Mouse (Mus musculus) G1E (cell line): ENCODE data around the gene Ifitm10. TPM values are rescaled to one million over a fixed set of nuclear protein-coding genes. Genes with fewer than 3 reads are reported as not detected.

Experiments
- ATAC-seq: 2 replicates; pipeline ENCODE4 v1.8.0; 2016; ENCODE audit warnings: mild to moderate bottlenecking; ENCODE audit not compliant: insufficient number of reproducible peaks, poor library complexity, low FRiP score, severe bottlenecking; ENCODE audit errors: extremely low read depth
- DNase-seq: peaks from one replicate; pipeline ENCODE4 v3.0.0; 2012; ENCODE audit warnings: low spot score
- H3K27me3 ChIP-seq: 2 replicates; pipeline ENCODE4 v1.6.1; 2012; ENCODE audit warnings: mild to moderate bottlenecking, low read length, inconsistent platforms; ENCODE audit not compliant: insufficient read depth
- H3K36me3 ChIP-seq: replicated peaks from 2 replicates; pipeline ENCODE3; 2012; ENCODE audit warnings: mild to moderate bottlenecking, inconsistent platforms
- H3K4me1 ChIP-seq: 2 replicates; pipeline ENCODE4 v1.6.1; 2012; ENCODE audit warnings: low read depth, low read length, inconsistent platforms, mixed read lengths; ENCODE audit not compliant: insufficient read depth
- H3K4me3 ChIP-seq: 2 replicates; pipeline ENCODE4 v1.5.1; 2012; ENCODE audit warnings: low read depth, mild to moderate bottlenecking, inconsistent platforms, low read length, moderate library complexity, mixed read lengths
- H3K9me3 ChIP-seq: replicated peaks from 2 replicates; pipeline ENCODE4 v1.6.1; 2012; ENCODE audit warnings: inconsistent platforms
- CTCF ChIP-seq: IDR thresholded peaks from 2 replicates; pipeline ENCODE4 v1.5.1; 2012; ENCODE audit warnings: low read depth, low read length, inconsistent platforms, mixed read lengths
- GATA1 ChIP-seq: IDR thresholded peaks from 2 replicates; pipeline ENCODE4 v1.6.1; 2012; ENCODE audit warnings: borderline replicate concordance, low read length, inconsistent platforms, mixed read lengths
- GATA2 ChIP-seq: IDR thresholded peaks from 2 replicates; pipeline ENCODE4 v1.6.1; 2012; ENCODE audit warnings: low read depth, low read length, inconsistent platforms, borderline replicate concordance
- POLR2AphosphoS5 ChIP-seq: IDR thresholded peaks from 2 replicates; pipeline ENCODE4 v1.6.1; 2012; ENCODE audit warnings: low read depth, low read length, inconsistent platforms; ENCODE audit not compliant: insufficient replicate concordance
- TAL1 ChIP-seq: conservative IDR thresholded peaks from 2 replicates; pipeline ENCODE4 v1.6.1; 2012; ENCODE audit warnings: low read depth, low read length, inconsistent platforms, mixed read lengths
- polyA plus RNA-seq: library from polyadenylated mRNA; stranded (reverse); fragments of >175 nt; gene quantifications from 2 replicates; pipeline ENCODE4 v1.2.3, GENCODE M21; 2012
- total RNA-seq, 2 experiments: library from RNA; stranded (forward) in 1 of 2; stranded (reverse) in 1 of 2; fragments of 200-1000 nt in 1 of 2; fragments of >200 nt in 1 of 2; fragmentation: Nextera tagmentation in 1 of 2; gene quantifications; 2 replicates each; pipeline ENCODE4 v1.2.3; 2014 to 2017

Gene Ifitm10
- not detected in 2 replicates for total RNA-seq (2014; fragmentation: Nextera tagmentation)
- 0.81 and 0.93 TPM in 2 replicates for total RNA-seq (2017)
- 0.33 and 0.52 TPM in 2 replicates for polyA plus RNA-seq

DNA sequence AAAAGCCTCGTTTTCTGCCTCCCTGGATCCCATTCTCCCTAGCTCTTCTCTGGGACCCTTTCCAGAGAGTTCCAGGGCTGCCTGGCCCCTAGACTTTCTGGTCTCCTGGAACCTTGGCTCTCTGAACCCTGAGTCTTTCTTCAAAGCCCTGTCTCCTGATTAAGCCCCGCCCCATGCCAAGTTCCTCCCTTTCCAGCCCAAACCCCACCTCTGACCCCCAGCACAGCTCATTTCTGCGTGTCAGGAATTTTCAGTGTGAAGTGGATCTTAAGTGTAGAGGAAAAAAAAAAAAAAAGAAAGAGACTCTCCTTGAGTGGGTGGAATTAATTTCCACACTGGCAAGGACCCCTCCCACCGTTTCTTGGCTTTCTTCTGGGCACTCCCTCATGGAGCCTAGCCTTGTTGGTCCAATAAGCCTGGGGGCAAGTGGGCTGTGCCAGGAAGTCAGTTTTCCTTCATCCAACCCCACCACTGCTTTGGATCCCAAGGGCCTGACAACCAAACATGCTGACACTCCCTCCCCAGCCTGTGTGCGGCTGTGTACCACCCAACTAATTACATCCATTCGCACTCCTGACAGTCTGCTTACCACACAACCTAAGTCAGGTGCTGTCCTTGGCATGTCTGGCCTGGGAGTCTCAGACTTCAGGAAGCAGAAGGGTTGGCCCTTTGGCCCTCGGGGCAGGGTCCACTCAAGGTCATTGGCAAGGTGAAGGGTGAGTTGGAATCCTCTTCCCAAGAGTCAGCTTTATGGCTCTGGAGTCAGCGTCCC, at the start of gene Ifitm10:
Gene Ifitm10, minus strand, starts transcription at position 113 of the 772 bp plus-strand sequence.
- DNase-seq = no peak
- ATAC-seq = no peak
- Histone ChIP-seq H3K4me3 (no peak within 1 kb of the TSS), H3K9me3 (no peaks in the 10 kb centered on the region), H3K27me3 (peaks cover 38% of the 10 kb centered on the region), H3K4me1 (peaks cover 84% of the 10 kb centered on the region), H3K36me3 (peaks cover 49% of the 10 kb centered on the region)
- TF ChIP-seq POLR2AphosphoS5 = no peak
- TF ChIP-seq CTCF = no peak
- TF ChIP-seq GATA2 = no peak
- no peak for TF ChIP-seq TAL1
- no peak for TF ChIP-seq GATA1

DNA sequence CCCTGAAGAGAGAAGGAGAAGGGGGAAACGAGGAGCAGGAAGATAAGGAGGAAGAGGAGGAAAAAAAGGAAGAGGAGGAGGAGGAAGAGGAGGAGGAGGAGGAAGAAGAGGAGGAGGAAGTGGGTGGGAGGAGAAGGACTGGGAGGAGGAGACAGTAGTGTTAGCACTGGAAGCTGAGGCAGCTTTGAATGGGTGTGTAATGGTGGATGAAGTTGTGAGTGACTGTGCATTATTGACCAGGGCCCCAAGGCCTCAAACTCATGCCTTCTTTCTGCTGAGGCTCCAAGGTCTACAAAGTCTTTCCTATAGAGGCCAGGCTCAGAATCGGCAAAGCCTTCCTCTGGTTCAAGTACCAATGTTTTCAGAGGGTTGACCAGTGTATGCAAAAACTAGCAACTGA, 48.3 kb upstream of the Ifitm10 start:
- Histone ChIP-seq H3K27me3 (no peaks in the 10 kb centered on the region; the same call in 1 of the 2 replicates), H3K4me3 (no peak overlapping the region), H3K4me1 (peaks cover 57% of the 10 kb centered on the region), H3K36me3 (no peaks in the 10 kb centered on the region), H3K9me3 (no peaks in the 10 kb centered on the region)
- no peak for ATAC-seq
- TF ChIP-seq POLR2AphosphoS5 = no peak
- TF ChIP-seq CTCF = no peak
- no peak for TF ChIP-seq GATA1
- TF ChIP-seq GATA2 = no peak
- TF ChIP-seq TAL1 = no peak
- DNase-seq = no peak

DNA sequence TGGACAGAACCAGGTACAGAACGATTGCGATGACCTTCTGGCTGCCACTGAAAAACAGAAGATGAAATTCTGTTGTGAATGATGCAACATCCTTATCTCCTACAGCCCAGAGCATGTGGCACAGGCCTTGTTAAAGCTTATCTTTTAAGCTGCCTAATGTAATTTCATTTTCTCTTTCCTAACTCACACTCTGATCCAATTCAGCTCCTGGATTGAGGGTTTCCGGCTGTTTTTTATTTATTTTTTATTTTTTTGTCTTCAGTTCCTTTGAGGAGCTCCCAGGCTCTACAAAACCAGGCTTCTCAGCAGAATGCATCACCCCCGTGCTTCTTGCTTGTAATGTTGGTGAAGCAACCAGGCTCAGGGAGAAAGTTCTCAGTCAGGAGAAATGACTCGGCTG, 46.3 kb upstream of the Ifitm10 start:
- H3K4me3 ChIP-seq = no peak overlapping the region; the same call in 1 of the 2 replicates
- ATAC-seq = peak; percentile 75

DNA sequence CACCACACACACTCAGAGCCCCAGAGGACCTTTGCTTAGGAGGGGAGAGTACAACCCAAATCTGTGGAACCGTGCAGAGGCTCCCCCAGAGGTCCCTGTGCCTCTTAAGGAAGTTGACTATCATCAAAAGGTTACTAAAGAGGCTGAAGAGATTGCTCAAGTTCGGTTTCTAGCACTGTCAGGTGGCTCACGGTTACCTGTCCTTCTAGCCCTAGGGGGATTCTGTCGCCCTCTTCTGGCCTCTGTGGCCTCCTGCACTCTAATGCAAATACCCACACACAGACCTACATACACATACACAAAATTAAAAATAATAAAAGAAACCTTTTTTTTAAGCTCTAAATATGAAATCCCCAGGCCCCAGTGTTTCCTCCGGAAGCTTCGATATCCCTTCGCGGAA, 45.1 kb upstream of the Ifitm10 start:
- DNase-seq (no peak), ATAC-seq (no peak)
- no peak for TF ChIP-seq POLR2AphosphoS5
- no peak for TF ChIP-seq TAL1
- no peak for TF ChIP-seq GATA1
- TF ChIP-seq CTCF = no peak
- no peak for TF ChIP-seq GATA2
- no peaks in the 10 kb centered on the region for H3K9me3 ChIP-seq
- H3K27me3 ChIP-seq = no peaks in the 10 kb centered on the region
- H3K4me1 ChIP-seq = peaks cover 49% of the 10 kb centered on the region
- no peak overlapping the region for H3K4me3 ChIP-seq
- no peaks in the 10 kb centered on the region for H3K36me3 ChIP-seq

More for the DNA sequence above, 46.3 kb upstream of the Ifitm10 start:
- Histone ChIP-seq H3K9me3 (no peaks in the 10 kb centered on the region), H3K4me1 (peaks cover 51% of the 10 kb centered on the region), H3K36me3 (no peaks in the 10 kb centered on the region), H3K27me3 (no peaks in the 10 kb centered on the region)
- DNase-seq = peak; percentile 61
- TF ChIP-seq CTCF (no peak), POLR2AphosphoS5 (no peak), GATA2 (no peak), GATA1 (no peak), TAL1 (peak; percentile 89)

GRCm38 (mm10) chr7:142418027-142418426, 44.5 kb upstream of the Ifitm10 start:
- no peak overlapping the region for H3K4me3 ChIP-seq
- DNase-seq (no peak), ATAC-seq (no peak)
- H3K4me1 ChIP-seq = peaks cover 49% of the 10 kb centered on the region
- TF ChIP-seq POLR2AphosphoS5 (no peak), GATA2 (no peak), TAL1 (no peak), CTCF (no peak), GATA1 (no peak)
- H3K9me3 ChIP-seq = no peaks in the 10 kb centered on the region
- no peaks in the 10 kb centered on the region for H3K36me3 ChIP-seq
- H3K27me3 ChIP-seq = no peaks in the 10 kb centered on the region

- Histone ChIP-seq H3K4me1 (peaks cover 37% of the 10 kb centered on the region), H3K36me3 (no peaks in the 10 kb centered on the region), H3K4me3 (no peak overlapping the region), H3K27me3 (no peaks in the 10 kb centered on the region), H3K9me3 (no peaks in the 10 kb centered on the region)
- ATAC-seq = no peak
- no peak for DNase-seq
- TF ChIP-seq POLR2AphosphoS5 (no peak), GATA2 (no peak), GATA1 (no peak), CTCF (no peak), TAL1 (no peak)
These were observed 42.7 kb upstream of the Ifitm10 start for GRCm38 (mm10) chr7:142416225-142416624.
